Mouse (Mus musculus) embryonic facial prominence, embryonic 11.5 days (tissue): Measurements from ENCODE around the gene Fads6. TPM values are rescaled to one million over a fixed set of nuclear protein-coding genes. Genes with fewer than 3 reads are reported as not detected.

Source experiments
- ATAC-seq: fragments of 200-750 bp; cut with Nextera tagmentation; replicated peaks from 2 replicates; pipeline ENCODE4 v1.8.0; 2017; ENCODE audit warnings: low read depth; ENCODE audit not compliant: insufficient number of reproducible peaks, low FRiP score, low TSS enrichment
- DNase-seq: peaks from one replicate; pipeline ENCODE4 v3.0.0-alpha.2; 2015; ENCODE audit warnings: low spot score
- H3K27ac ChIP-seq: fragments of 300-500 bp; sonication (generic); replicated peaks from 2 replicates; pipeline ENCODE4 v1.5.1; 2014; ENCODE audit warnings: mild to moderate bottlenecking, low read depth, low read length, control low read depth
- H3K27me3 ChIP-seq: fragments of 300-500 bp; sonication (generic); 2 replicates; pipeline ENCODE4 v1.6.1; 2014; ENCODE audit warnings: mild to moderate bottlenecking, low read length, moderate library complexity, mixed read lengths; ENCODE audit not compliant: control insufficient read depth, insufficient read depth
- H3K36me3 ChIP-seq: fragments of 300-500 bp; sonication (generic); replicated peaks from 2 replicates; pipeline ENCODE4 v1.6.1; 2014; ENCODE audit warnings: low read depth, mild to moderate bottlenecking, low read length, moderate library complexity, mixed read lengths; ENCODE audit not compliant: control insufficient read depth, insufficient read depth
- H3K4me1 ChIP-seq: fragments of 300-500 bp; sonication (generic); 2 replicates; pipeline ENCODE4 v1.6.1; 2014; ENCODE audit warnings: low read length, mixed read lengths; ENCODE audit not compliant: control insufficient read depth, insufficient read depth
- H3K4me2 ChIP-seq: fragments of 300-500 bp; sonication (generic); 2 replicates; pipeline ENCODE4 v1.6.1; 2014; ENCODE audit warnings: low read depth, mild to moderate bottlenecking, control low read depth, low read length, moderate library complexity
- H3K4me3 ChIP-seq: fragments of 300-500 bp; sonication (generic); 2 replicates; pipeline ENCODE4 v1.5.1; 2014; ENCODE audit warnings: low read depth, low read length, control low read depth
- H3K9ac ChIP-seq: fragments of 300-500 bp; sonication (generic); replicated peaks from 2 replicates; pipeline ENCODE4 v1.6.1; 2014; ENCODE audit warnings: mild to moderate bottlenecking, control low read depth, low read length
- H3K9me3 ChIP-seq: fragments of 300-500 bp; sonication (generic); replicated peaks from 2 replicates; pipeline ENCODE4 v1.6.1; 2016; ENCODE audit warnings: mild to moderate bottlenecking, low read length, inconsistent platforms, mixed read lengths; ENCODE audit not compliant: control insufficient read depth
- WGBS: fragments of 180-500 bp; shearing (Covaris S2); extraction: QIAGEN DNeasy Blood & Tissue Kit; methylation state at CpG from one replicate; pipeline ENCODE4 v1.1.7; 2014; 5-methylcytosine and 5-hydroxymethylcytosine counted together
- polyA plus RNA-seq: library from polyadenylated mRNA; unstranded; fragments of >200 nt; fragmentation: Nextera tagmentation; extraction: Ambion mirVana; gene quantifications from 2 replicates; pipeline ENCODE4 v1.2.1, GENCODE M21; 2014

Fads6 gene
- polyA plus RNA-seq, 1 experiment from 2014 or later, result 0.14 TPM

- DNase-seq (peak; percentile 20), ATAC-seq (no peak)
- H3K9me3 ChIP-seq, result no peaks in the 10 kb centered on the region
- H3K9ac ChIP-seq, result no peak overlapping the region
- H3K4me3 ChIP-seq, result no peak overlapping the region
- no peak overlapping the region for H3K4me2 ChIP-seq
- WGBS, result 3% methylated on average over 63 of the region's 63 CpGs
- H3K27me3 ChIP-seq, result peaks cover 89% of the 10 kb centered on the region
- H3K4me1 ChIP-seq, result no peaks in the 10 kb centered on the region
- no peak overlapping the region for H3K27ac ChIP-seq
- no peaks in the 10 kb centered on the region for H3K36me3 ChIP-seq
Observed at GRCm38 (mm10) chr11:115318245-115319027, 21.0 kb upstream of the Fads6 start.

- H3K27ac ChIP-seq, result no peak overlapping the region
- no peak overlapping the region for H3K4me3 ChIP-seq
- H3K36me3 ChIP-seq, result no peaks in the 10 kb centered on the region
- peaks cover 76% of the 10 kb centered on the region for H3K27me3 ChIP-seq
- ATAC-seq (no peak), DNase-seq (no peak)
- no peaks in the 10 kb centered on the region for H3K9me3 ChIP-seq
- WGBS, result 51% methylated on average over 7 of the region's 7 CpGs
- no peak overlapping the region for H3K4me2 ChIP-seq
- no peak overlapping the region for H3K9ac ChIP-seq
- no peaks in the 10 kb centered on the region for H3K4me1 ChIP-seq
Observed at GRCm38 (mm10) chr11:115317204-115317603, 19.7 kb upstream of the Fads6 start.

GRCm38 (mm10) chr11:115314249-115314648 lies 16.8 kb upstream of the Fads6 start:
- DNase-seq (no peak), ATAC-seq (no peak)
- no peak overlapping the region for H3K27ac ChIP-seq
- WGBS, result 41% methylated on average over 2 of the region's 2 CpGs
- H3K9me3 ChIP-seq, result no peaks in the 10 kb centered on the region
- no peaks in the 10 kb centered on the region for H3K36me3 ChIP-seq
- no peak overlapping the region for H3K9ac ChIP-seq
- H3K4me2 ChIP-seq, result no peak overlapping the region
- H3K4me1 ChIP-seq, result no peaks in the 10 kb centered on the region
- peaks cover 48% of the 10 kb centered on the region for H3K27me3 ChIP-seq
- H3K4me3 ChIP-seq, result no peak overlapping the region

- H3K27ac ChIP-seq, result no peak overlapping the region
- no peak for DNase-seq
- no peak overlapping the region for H3K4me2 ChIP-seq
- WGBS, result 40% methylated on average over 1 of the region's 1 CpGs
- H3K9ac ChIP-seq, result no peak overlapping the region
- ATAC-seq, result no peak
- H3K27me3 ChIP-seq, result no peaks in the 10 kb centered on the region
- no peak overlapping the region for H3K4me3 ChIP-seq
- no peaks in the 10 kb centered on the region; the same call in 1 of the 2 replicates for H3K4me1 ChIP-seq
- H3K9me3 ChIP-seq, result no peaks in the 10 kb centered on the region
- H3K36me3 ChIP-seq, result no peaks in the 10 kb centered on the region
Observed at GRCm38 (mm10) chr11:115308781-115309180, 11.3 kb upstream of the Fads6 start.

- Histone ChIP-seq H3K4me1 (no peaks in the 10 kb centered on the region; the same call in 1 of the 2 replicates), H3K9me3 (no peaks in the 10 kb centered on the region), H3K27me3 (no peaks in the 10 kb centered on the region), H3K36me3 (no peaks in the 10 kb centered on the region), H3K4me2 (no peak within 1 kb of the TSS), H3K9ac (no peak within 1 kb of the TSS; the same call in 1 of the 2 replicates), H3K27ac (no peak within 1 kb of the TSS), H3K4me3 (no peak within 1 kb of the TSS)
- DNase-seq (no peak), ATAC-seq (no peak)
- 20% methylated on average over 8 of the region's 8 CpGs for WGBS
Observed at GRCm38 (mm10) chr11:115306863-115307262, 9.4 kb upstream of the Fads6 start, which contains the start of gene Otop2. Otop2 (plus strand) TSS chr11:115307163.

- 71% methylated on average over 8 of the region's 8 CpGs for WGBS
- no peak for ATAC-seq
- peaks cover 2% of the 10 kb centered on the region; the same call in 1 of the 2 replicates for H3K27me3 ChIP-seq
- no peak overlapping the region for H3K4me2 ChIP-seq
- no peak overlapping the region for H3K4me3 ChIP-seq
- DNase-seq, result no peak
- no peak overlapping the region for H3K9ac ChIP-seq
- H3K36me3 ChIP-seq, result no peaks in the 10 kb centered on the region
- no peaks in the 10 kb centered on the region; the same call in 1 of the 2 replicates for H3K4me1 ChIP-seq
- no peak overlapping the region for H3K27ac ChIP-seq
- H3K9me3 ChIP-seq, result no peaks in the 10 kb centered on the region
Observed at GRCm38 (mm10) chr11:115303167-115303566, 5.7 kb upstream of the Fads6 start.

GRCm38 (mm10) chr11:115301351-115301750 lies 3.9 kb upstream of the Fads6 start:
- H3K27me3 ChIP-seq, result peaks cover 13% of the 10 kb centered on the region; the same call in 1 of the 2 replicates
- WGBS, result 91% methylated on average over 2 of the region's 2 CpGs
- no peak overlapping the region for H3K4me3 ChIP-seq
- DNase-seq (no peak), ATAC-seq (no peak)
- no peaks in the 10 kb centered on the region for H3K4me1 ChIP-seq
- no peak overlapping the region for H3K4me2 ChIP-seq
- H3K36me3 ChIP-seq, result no peaks in the 10 kb centered on the region
- no peak overlapping the region for H3K27ac ChIP-seq
- H3K9ac ChIP-seq, result no peak overlapping the region
- no peaks in the 10 kb centered on the region for H3K9me3 ChIP-seq

GRCm38 (mm10) chr11:115300745-115301144 lies 3.3 kb upstream of the Fads6 start:
- Histone ChIP-seq H3K9me3 (no peaks in the 10 kb centered on the region), H3K4me3 (no peak overlapping the region), H3K27ac (no peak overlapping the region), H3K9ac (no peak overlapping the region), H3K27me3 (peaks cover 13% of the 10 kb centered on the region; the same call in 1 of the 2 replicates), H3K4me1 (no peaks in the 10 kb centered on the region), H3K4me2 (no peak overlapping the region), H3K36me3 (no peaks in the 10 kb centered on the region)
- 80% methylated on average over 4 of the region's 4 CpGs for WGBS
- DNase-seq, result no peak
- no peak for ATAC-seq
